Mouse (Mus musculus): ENCODE measurements around the gene Cmpk2.
"Not testable (repeated sequence)": the region's sequence is repeated elsewhere in the genome, so short reads cannot be mapped to it uniquely, and the experiment has no call there.

Cmpk2 gene

DNA sequence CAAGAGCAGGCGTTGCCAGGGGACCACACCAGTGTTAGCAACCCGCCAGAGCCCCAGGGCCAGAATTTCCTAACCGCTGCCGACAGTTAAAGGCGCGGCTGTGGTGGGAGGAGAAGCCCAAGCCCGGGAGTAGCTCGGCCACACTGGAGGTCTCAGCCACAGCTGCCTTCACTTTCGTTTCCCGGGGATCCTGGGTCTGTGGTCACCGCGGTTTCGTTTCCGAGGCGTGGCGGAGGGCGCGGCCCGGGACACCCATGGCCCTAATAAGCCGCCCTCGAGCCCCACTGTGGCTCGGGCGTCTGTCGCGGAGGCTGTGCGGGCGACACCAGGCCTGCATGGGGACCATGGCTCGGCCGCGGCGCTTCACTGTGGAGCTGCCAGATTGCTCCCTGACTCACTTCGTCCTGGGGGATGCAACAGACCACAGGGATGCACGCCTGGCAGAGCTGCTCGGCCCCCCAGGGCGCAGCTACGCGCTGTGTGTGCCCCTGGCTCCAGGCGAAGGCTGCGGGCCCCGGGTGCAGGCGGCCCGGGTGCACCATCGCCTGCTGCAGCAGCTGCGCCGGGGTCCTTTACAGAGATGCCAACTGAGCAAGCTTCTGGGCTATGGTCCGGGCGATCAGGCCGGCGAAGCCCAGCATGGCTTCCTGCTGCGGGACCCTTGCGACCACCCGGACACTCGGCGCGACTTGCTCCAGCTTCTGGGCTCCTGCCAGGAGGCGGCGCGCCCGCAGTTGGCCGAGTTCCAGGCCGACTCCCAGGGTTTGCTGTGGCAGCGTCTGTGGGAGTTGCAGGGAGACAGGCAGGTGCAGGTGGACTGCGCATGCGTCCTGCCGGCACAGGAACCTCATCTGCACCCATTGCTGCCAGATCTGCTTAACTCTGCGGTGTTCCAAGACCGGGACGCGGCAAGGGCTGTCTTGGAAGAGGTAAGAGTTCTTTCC, at the start of gene Cmpk2:
TSS of gene Cmpk2 (plus strand) at position 107 of the 944 bp plus-strand sequence.
- in situ Hi-C loops (cut with MboI, MseI): loop anchor here (5.0 kb wide), 1 partner anchor 1497 kb away; the partner anchor contains the start of gene Kidins220

DNA sequence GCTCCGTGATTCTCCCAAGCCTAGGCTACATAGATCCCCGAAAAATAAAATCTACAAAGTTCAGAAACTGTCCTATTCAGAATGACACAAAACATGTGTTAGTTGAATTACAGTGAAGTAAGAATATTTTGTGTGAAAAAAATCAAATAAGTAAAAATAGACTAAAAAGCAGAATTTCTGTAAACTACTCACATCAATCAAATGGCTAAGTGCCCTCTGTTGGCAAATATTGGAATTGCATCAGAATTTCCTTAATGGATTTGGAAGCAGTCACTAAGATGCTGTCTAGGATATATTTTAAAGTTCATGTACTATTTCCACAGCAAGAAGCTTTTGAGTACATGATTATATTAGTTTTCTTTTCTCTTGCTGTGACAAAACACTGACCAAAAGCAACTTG, 44.2 kb upstream of the Cmpk2 start:
- in situ Hi-C loops (cut with MboI, MseI): no loop called here

DNA sequence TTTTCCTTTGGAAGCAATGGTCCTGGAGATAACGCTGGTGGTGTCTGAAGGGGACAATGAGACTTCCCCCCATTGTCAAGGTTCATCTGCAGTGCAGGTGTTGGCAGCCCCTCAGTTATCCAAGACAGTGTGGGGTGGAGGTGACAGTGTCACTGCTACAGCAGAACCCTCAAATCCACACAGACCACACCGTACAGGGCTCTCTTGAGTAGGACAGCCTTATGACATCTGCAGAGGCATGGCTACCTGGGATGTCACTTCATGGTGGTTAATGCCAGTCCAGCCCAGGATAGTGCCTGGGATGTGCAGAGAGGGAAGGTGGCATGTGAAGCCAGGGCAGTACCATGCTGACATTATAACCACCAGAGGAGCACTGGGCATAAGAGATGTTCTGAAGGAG, 40.2 kb upstream of the Cmpk2 start:
- in situ Hi-C loops (cut with MboI, MseI): not testable (repeated sequence)

DNA sequence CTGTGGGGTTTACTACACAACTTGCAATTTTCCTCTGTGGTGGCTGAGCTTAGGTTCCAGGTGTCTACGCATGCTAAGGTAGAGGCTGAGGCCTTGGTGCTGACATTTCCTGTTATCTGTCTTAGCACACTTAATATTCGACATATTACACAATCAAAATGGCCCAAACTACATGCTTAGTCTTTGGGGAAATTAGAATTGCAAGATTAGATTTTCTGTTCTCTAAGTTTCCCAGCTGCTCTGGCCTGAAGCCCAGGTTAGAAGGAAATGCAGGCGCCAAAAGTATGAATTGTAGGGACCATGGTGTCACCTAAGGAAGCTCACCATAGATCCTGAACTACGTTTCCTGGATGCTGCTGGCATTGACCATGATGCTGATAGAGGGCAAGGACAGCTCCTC, 32.7 kb upstream of the Cmpk2 start:
- in situ Hi-C loops (cut with MboI, MseI): no loop called here

DNA sequence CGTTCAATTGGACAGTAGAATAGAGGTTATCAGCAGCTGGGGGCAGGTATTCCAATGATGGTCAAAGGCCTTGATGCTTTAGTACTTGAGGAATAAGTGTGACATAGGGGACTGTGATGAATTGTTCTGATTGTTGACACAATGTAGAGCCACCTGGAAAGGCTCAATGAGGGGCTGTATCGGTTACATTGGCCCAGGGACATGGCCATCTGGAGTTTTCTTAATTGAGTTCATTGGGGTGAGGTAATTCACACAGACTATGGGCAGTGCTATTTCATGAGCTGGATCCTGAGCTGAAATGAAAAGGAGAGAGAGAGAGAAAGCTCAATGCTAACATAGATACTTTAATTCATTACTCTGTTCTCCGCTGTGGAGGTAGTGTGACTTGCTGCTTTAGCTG, 31.1 kb upstream of the Cmpk2 start:
- in situ Hi-C loops (cut with MboI, MseI): no loop called here

DNA sequence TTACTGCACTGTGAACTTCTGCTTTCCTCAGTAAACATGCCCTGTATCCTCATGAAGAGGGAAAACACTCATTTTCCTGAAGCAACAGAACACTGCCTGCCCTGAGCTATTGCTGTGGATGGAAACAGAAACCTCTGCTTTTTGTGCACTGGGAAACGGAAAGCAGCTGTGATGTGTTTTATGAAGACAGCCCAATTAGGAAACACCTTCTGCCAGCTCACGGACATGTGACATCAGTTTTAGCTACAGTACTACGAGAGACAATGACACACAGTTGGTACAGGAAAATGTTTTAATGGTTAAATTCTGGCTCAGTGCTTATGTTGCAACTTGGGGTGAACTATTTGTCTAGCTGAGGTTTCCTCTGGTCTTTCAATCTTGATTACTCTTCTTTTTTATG, 29.6 kb upstream of the Cmpk2 start:
- in situ Hi-C loops (cut with MboI, MseI): no loop called here

DNA sequence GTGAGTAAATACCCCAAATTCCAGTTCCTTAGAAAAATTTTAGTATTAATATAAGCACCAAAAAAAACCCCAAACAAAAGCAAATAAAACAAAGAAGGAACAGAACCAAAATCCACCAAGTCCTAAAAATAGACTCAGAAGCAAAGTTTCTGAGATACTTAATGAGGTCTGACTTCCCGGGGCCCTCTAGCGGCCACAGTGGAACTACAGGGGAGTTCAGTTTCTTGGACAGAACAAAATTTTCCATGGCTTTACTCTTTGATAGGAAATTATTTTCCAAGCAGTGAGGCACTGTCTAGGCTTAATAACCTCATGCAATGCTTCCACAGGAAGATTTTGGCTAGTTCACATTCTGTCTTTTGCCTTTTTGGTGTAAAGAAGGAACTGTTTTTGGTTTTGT, 24.9 kb upstream of the Cmpk2 start:
- in situ Hi-C loops (cut with MboI, MseI): no loop called here

DNA sequence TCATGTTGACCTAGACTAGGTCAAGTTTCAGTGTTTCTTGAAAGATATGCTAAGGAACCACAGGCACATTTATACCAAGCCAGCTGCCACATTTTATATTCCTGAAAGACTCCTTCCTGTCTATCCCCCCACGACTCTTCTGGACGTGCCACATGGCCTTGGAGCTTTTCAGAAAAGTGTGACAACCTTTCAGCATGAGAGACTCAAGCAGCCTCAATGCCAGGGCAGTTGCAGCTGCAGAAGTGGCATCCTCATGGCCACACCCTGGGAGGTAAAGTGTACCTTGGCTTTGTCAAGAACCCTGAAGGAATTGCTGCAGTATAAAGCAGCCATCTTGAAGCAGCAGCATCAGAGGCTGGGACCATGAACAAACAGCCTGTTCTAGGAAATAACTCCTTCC, 24.5 kb upstream of the Cmpk2 start:
- in situ Hi-C loops (cut with MboI, MseI): no loop called here

DNA sequence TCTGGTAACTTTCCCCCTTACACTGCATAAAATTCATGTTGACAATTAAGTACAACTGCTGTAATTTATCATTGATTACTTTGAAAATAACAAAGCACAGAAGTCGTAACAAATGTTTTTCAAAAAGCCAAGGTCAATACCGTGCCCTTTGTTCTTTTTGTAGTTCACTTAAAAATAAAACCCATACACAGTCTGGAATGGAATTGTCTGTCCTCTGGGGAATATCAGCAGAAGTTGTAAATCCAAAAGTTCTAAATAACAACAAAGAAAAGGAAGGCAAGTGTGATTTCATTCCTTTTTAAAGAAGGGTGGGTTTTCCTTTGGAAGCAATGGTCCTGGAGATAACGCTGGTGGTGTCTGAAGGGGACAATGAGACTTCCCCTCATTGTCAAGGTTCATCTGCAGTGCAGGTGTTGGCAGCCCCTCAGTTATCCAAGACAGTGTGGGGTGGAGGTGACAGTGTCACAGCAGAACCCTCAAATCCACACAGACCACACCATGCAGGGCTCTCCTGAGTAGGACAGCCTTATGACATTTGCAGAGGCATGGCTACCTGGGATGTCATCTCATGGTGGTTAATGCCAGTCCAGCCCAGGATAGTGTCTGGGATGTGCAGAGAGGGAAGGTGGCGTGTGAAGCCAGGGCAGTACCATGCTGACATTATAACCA, 22.5 kb upstream of the Cmpk2 start:
- in situ Hi-C loops (cut with MboI, MseI): no loop called here

DNA sequence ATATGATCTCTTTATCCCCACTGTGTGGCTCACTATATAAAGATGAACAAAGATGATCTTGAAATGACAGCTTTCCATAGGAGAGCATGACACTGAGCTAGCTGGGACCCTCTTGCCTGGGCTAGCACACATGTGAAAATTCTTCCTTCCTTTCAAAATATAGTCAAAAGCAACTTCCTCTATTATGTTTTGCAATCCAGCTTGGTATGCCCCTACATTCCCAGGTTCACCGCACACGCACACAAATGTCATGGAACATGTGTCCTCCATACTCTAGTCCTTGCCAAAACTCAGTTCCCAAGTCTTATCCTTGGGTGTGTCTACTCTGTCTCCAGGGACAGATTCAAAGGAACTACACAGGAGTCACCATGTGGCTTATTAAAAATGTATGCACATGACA, 19.5 kb upstream of the Cmpk2 start:
- in situ Hi-C loops (cut with MboI, MseI): no loop called here

DNA sequence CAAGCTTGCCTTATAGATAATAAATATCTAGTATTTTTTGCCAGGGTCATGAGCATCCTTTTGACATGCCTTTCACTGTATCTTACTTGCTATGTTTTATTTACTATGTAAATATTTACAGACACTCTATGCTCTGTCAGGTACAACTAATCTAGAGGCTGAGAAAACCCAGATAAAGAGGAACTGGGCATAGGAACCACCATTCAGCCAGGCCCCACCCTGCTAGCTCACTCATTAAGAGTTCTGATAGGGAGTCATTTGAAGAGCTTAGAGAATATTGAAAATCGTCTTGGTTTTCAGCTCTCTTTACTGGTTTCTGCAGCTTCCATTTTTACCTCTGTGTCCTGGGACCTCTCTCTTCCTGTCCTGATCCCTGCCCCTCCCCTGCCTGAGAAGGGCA, 17.9 kb upstream of the Cmpk2 start:
- in situ Hi-C loops (cut with MboI, MseI): no loop called here

DNA sequence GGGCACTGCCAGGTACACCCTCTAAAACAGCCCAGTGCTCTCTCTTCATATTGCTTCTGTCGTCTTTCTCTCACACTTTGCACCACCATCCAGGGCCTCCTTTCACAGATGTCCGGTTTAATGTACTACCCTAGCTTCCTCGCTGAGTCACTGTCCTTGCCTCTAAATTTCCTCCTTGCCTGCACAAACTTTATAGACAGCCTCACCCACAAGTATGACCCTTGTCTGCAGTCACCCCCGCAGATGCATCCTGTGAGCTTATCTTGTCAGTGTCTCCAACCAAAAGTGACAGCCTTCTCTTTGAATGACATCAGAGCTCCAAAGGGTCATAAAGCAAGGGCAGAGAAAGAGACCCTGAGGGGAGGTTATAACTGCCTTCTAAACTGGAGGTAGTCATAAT, 16.1 kb upstream of the Cmpk2 start:
- in situ Hi-C loops (cut with MboI, MseI): no loop called here

DNA sequence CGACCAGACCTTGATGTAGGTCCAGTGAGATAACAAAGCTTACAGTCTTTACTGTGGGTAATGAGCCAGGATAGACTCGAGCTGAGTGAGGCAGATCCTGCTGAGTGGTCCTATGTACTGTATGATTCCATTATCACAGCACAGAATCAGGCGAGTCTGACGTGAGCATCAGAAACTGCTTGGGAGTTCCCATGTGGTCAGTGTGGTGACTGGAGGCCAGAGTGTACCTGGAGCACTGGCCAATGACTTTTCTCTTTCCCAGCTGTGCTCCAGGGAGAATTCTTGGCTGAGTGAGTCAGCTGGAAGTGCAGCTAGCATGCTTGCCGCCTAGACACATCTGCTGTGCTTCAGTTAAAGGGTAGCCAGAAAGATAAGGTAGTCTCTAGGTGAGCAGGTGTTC, 14.3 kb upstream of the Cmpk2 start:
- in situ Hi-C loops (cut with MboI, MseI): no loop called here

DNA sequence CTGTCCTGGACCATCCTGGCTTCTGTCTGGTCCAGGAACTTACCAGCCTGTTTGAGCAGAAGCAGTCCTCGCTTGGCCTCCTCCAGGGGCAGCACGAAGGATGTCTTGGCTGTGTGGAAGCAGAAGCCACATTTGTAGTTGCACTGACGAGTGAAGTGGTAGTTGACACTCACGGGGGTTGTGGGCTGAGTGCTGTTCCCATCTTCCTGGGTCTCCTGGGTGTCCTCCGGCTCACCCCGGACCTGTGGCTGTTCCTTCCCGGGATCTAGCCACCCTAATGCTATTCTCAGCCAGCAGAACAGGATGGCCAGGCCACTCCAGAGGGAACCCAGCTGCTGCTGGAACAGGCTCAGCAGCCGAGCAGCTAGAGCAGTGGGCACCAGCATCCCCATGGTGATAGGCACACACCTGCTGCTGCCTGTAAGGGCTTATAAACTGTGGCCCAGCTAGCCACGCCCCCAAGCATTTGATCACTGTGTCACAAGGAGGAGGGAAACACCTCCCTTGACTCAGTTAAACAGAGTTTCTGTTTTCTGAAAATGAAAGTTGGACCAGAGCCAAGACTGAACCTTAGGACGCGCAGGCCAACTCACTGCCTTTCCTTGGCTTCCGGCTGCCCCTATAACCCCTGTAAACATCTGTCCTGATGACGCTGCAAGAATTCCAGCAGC, 12.8 kb upstream of the Cmpk2 start, which contains the start of gene Rsad2:
TSS of gene Rsad2 (minus strand) at position 425 of the 671 bp plus-strand sequence.
- in situ Hi-C loops (cut with MboI, MseI): no loop called here

DNA sequence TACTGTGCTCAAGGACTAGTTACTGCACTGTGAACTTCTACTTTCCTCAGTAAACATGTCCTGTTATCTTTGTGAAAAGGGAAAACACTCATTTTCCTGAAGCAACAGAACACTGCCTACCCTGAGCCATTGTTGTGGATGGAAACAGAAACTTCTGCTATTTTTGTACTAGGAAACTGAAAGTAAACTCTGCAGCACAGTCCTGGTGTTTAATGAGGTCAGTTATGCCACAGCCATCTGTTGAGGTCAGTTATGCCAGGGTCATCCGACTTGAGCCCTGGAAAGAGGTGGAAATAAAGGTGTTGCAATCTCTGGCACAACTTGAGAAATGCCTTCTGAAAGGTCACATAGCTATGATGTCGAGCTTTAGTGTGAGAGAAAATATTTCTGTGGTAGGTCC, 8.9 kb upstream of the Cmpk2 start:
- in situ Hi-C loops (cut with MboI, MseI): no loop called here

DNA sequence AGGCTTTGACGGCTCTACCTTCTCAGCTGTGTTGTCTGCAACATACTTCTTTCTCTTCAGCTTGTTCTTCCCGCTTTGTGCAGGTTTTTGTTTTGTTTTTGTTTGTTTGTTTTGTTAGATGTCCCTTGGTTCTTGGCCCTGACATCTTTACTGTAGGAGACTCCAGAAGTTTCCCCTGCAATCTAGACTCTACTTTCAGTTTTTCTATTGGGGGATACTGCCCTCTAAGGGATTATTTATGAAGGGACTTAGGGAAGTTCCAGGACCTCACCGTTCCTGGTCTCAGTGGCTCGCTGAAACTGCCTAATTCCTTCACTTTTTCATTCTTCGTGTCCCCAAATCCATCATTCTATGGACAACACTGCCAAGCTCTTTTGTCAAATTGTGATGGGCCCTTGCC, 3.4 kb upstream of the Cmpk2 start:
- in situ Hi-C loops (cut with MboI, MseI): no loop called here

DNA sequence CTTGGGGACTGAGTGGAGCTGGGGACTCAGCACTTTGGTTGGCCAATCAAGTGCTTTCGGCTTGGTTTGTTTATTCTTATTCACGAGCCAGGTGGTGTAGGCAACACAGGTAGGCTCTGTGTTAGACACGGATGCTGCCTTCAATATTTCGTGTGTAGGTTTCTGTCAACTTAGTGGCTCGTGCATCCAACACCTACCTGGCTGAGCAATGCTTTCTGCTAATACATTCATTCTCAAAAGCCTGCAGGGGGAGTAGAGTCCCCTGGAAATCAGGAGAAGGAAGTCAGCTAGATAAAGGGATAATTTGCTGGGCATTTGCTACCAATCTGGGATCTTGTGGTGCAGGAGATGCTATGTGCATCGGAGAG, 1.0 kb downstream of the Cmpk2 start:
- in situ Hi-C loops (cut with MboI, MseI): loop anchor here (5.0 kb wide), 1 partner anchor 1498 kb away; the partner anchor contains the start of gene Kidins220

DNA sequence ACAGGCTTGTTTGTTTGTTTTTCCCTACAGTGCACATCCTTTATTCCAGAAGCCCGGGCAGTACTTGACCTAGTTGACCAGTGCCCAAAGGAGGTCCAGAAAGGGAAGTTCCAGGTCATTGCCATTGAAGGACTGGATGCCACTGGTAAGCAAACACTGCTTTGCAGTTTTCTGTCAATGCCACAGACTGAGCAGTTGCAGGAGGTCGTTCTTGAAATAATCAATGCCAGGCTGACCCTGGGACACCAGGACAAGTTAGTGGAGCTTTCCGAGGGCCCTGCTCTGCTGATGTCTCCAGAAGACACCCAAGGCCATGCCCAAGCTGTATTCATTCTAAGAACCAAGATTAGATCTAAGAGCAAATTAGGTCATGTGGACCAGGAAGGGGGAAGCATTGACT, 2.4 kb downstream of the Cmpk2 start:
- in situ Hi-C loops (cut with MboI, MseI): loop anchor here (5.0 kb wide), 1 partner anchor 1499 kb away; the partner anchor contains the start of gene Kidins220

DNA sequence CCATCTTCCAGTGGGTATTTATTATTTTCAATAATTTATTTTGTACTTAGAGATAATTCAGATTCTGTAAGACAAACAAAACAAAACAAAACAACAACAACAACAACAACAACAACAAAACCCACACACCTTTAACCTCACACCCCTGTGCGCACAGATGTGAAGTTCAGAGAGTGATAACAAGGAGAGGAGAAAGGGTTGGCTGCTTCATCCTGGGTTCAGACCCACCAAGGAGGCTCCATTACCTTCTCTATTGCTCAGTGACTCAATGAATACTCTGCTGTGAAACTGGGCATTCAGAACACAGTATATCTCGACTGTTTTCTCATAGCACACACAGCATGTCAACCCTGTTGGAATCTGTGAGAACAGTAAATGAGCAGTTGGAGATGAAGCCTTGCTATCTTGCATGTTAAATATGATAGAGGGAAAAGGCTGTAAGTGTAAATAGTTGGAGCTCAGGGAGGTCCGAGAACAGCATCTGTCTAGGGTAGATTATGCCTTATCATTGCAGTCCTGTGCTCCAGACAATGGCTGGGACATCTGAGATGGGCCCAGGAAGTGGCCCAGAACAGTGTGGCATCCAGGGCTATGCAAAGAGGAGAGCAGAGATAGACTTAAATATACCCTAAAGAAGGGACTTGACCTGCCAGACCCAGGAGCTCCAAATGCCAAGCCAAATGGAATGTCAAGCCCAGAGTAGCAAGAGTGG, 3.9 kb downstream of the Cmpk2 start:
- in situ Hi-C loops (cut with MboI, MseI): loop anchor here (5.0 kb wide), 1 partner anchor 1501 kb away; the partner anchor contains the start of gene Kidins220

DNA sequence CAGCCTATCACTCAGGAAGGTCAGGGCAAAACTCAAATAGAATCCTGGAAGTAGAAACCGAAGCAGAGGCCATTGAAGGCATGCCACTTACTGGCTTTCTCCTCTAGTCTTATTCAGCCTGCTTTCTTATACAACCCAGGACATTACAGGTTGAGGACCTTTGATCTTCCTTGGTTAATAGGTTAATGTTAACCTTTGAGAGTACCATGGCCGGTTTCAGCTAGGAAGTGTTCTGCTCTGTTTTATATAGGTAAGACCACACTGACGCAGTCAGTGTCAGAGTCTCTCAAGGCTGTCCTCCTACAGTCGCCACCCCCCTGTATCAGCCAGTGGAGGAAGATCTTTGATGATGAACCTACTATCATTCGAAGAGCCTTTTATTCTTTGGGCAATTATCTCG, 4.7 kb downstream of the Cmpk2 start:
- in situ Hi-C loops (cut with MboI, MseI): loop anchor here (5.0 kb wide), 1 partner anchor 1501 kb away; the partner anchor contains the start of gene Kidins220

DNA sequence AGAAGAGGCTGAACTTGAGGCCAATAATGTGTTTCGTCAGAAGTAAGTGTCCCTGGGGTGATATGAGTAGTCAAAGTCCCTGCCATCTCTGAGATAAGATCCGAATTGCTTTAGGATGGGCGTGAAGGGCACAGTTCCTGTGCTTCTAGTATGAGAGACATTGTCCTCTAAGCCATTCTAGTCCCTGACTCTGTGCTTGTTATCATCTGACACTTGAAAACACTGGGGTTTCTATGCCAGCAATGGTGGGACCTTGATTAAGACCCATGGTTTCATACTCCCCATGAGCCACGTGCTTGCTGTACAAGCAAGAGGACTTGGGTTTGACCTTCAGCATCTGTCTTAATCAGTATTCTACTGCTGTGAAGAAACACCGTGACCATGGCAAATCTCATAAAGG, 8.2 kb downstream of the Cmpk2 start:
- in situ Hi-C loops (cut with MboI, MseI): no loop called here

All from T-helper 1 cell (primary cell).